Mouse (Mus musculus) spleen, adult 2 months (tissue): ENCODE results near the gene Rin3. TPM values are rescaled to one million over a fixed set of nuclear protein-coding genes. Genes with fewer than 3 reads are reported as not detected.

Experiments used
- DNase-seq, 2 experiments: peaks; one replicate each; pipeline versions ENCODE4 v3.0.0 to v3.0.0-alpha.2; 2012 to 2021; ENCODE audit warnings: low spot score in 2 of 2, low read depth in 1 of 2
- H3K27ac ChIP-seq: fragments of 200-500 bp; 2 replicates; pipeline ENCODE4 v1.5.1; 2012; ENCODE audit warnings: low read length, inconsistent platforms; ENCODE audit not compliant: insufficient read depth
- H3K27me3 ChIP-seq: fragments of 200-500 bp; 2 replicates; pipeline ENCODE4 v1.6.1; 2012; ENCODE audit warnings: mild to moderate bottlenecking, moderate library complexity, low read length, inconsistent platforms; ENCODE audit not compliant: control insufficient read depth, insufficient read depth
- H3K36me3 ChIP-seq: fragments of 200-500 bp; 2 replicates; pipeline ENCODE4 v1.6.1; 2012; ENCODE audit warnings: mild to moderate bottlenecking, low read length, inconsistent platforms; ENCODE audit not compliant: control insufficient read depth, insufficient read depth
- H3K4me1 ChIP-seq: fragments of 200-500 bp; 2 replicates; pipeline ENCODE4 v1.6.1; 2011; ENCODE audit warnings: inconsistent platforms; ENCODE audit not compliant: control insufficient read depth, insufficient read depth, insufficient read length
- H3K4me3 ChIP-seq: fragments of 200-500 bp; 2 replicates; pipeline ENCODE4 v1.5.1; 2011; ENCODE audit warnings: mild to moderate bottlenecking, inconsistent platforms; ENCODE audit not compliant: insufficient read depth, insufficient read length; ENCODE audit errors: extremely low read depth
- CTCF ChIP-seq: fragments of 200-500 bp; IDR thresholded peaks from 2 replicates; pipeline ENCODE4 v1.5.1; 2011; ENCODE audit warnings: mild to moderate bottlenecking, inconsistent platforms; ENCODE audit not compliant: insufficient read depth, insufficient read length, insufficient replicate concordance; ENCODE audit errors: extremely low read depth
- POLR2A ChIP-seq: fragments of 200-500 bp; IDR thresholded peaks from 2 replicates; pipeline ENCODE4 v1.6.1; 2011; ENCODE audit warnings: low read depth, low read length, inconsistent platforms
- WGBS: fragments of 180-500 bp; shearing (Covaris S2); methylation state at CpG from one replicate; pipeline ENCODE4 v1.1.7; 2018; 5-methylcytosine and 5-hydroxymethylcytosine counted together
- polyA plus RNA-seq: library from polyadenylated mRNA; depleted of rRNA; stranded (reverse); fragments of >200 nt; gene quantifications from 2 replicates; pipeline ENCODE4 v1.2.3, GENCODE M21; 2012

The Rin3 gene
- polyA plus RNA-seq, 1 experiment = 63.4 TPM

- peaks cover 45% of the 10 kb centered on the region for H3K4me1 ChIP-seq
- H3K27me3 ChIP-seq = no peaks in the 10 kb centered on the region
- no peaks in the 10 kb centered on the region for H3K36me3 ChIP-seq
- TF ChIP-seq CTCF = no peak
- no peak for TF ChIP-seq POLR2A
- H3K4me3 ChIP-seq = no peak overlapping the region
- 46% methylated on average over 7 of the region's 7 CpGs for WGBS
- H3K27ac ChIP-seq = 0 out of 2 replicates have a peak overlapping the region, but pooled peaks have one; percentile 6
- DNase-seq = no peak
These were observed 9.8 kb downstream of the Rin3 start for GRCm38 (mm10) chr12:102292501-102293215.

DNA sequence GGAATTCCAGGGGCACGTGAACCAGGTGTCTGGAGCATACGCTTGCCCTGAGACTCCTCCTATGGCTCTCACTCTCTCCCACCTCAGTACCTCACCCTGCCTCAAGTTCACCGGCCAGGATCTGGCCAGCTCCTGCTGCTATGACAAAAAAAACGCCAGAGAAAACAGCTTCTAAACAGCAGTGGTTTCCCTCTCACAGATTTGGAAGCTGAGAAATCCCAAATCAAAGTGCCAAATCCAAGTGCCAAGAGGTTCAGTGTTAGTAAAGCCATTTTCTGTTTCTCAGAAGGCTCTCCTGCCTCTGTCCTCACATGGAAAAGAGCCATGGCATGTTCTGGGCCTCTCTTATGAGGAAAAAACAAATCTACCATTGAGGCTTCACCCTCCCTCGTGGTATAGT, 11.8 kb downstream of the Rin3 start:
- H3K4me1 ChIP-seq = peaks cover 45% of the 10 kb centered on the region
- H3K36me3 ChIP-seq = no peaks in the 10 kb centered on the region
- 72% methylated on average over 5 of the region's 5 CpGs for WGBS
- no peak for DNase-seq
- H3K4me3 ChIP-seq = no peak overlapping the region
- H3K27me3 ChIP-seq = no peaks in the 10 kb centered on the region
- TF ChIP-seq POLR2A (no peak), CTCF (no peak)
- no peak overlapping the region for H3K27ac ChIP-seq

DNA sequence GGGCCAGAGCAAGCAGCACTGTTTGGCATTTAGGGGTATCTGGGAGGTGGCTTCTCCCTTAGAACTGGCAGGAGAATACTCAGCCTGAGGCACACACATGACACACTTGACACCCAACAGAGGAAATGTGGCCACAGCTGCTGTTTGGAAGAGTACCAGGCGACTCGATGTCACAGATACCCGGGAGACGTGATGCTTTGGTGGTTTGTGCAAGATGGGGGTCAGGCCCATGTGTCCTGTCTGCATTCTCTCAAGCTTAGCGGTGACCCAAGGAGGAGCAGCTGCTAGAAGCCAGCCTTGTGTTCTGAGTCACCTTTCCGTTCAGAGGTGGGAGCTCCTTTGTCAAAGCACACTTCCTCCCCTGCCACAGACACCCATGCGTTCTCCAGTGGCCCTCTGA, 12.4 kb downstream of the Rin3 start:
- TF ChIP-seq POLR2A (no peak), CTCF (no peak)
- WGBS = 16% methylated on average over 7 of the region's 7 CpGs
- Histone ChIP-seq H3K27me3 (no peaks in the 10 kb centered on the region), H3K4me3 (no peak overlapping the region), H3K27ac (peak overlapping the region; percentile 25), H3K4me1 (peaks cover 41% of the 10 kb centered on the region), H3K36me3 (no peaks in the 10 kb centered on the region)
- DNase-seq = no peak

GRCm38 (mm10) chr12:102295662-102296061, 12.8 kb downstream of the Rin3 start:
- H3K27ac ChIP-seq = no peak overlapping the region

DNA sequence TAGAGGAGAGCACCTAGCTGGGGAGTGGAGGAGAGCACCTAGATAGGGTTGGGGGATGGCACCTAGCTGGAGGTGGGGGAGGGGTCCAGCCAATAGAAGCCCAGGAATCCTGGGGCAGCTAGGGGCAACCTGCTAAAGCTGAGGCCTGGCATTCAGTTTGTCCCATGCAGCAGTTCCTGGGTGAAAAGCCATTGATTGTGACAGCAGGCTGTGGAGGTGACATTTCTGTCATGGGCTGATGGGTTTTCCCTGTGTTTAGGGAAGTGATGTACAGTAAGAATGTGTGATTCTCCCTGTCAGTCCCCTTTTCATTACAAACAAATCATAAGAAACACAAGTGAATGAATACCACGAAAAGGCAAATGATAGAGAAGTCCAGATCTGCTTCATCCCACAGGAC, 13.5 kb downstream of the Rin3 start:
- TF ChIP-seq CTCF (no peak), POLR2A (no peak)
- Histone ChIP-seq H3K4me1 (peaks cover 40% of the 10 kb centered on the region), H3K4me3 (no peak overlapping the region), H3K36me3 (no peaks in the 10 kb centered on the region), H3K27ac (no peak overlapping the region), H3K27me3 (no peaks in the 10 kb centered on the region)
- WGBS = 76% methylated on average over 1 of the region's 1 CpGs
- no peak for DNase-seq

More at GRCm38 (mm10) chr12:102295662-102296061, 12.8 kb downstream of the Rin3 start:
- WGBS = 78% methylated on average over 8 of the region's 8 CpGs
- Histone ChIP-seq H3K36me3 (no peaks in the 10 kb centered on the region), H3K4me3 (no peak overlapping the region), H3K4me1 (peaks cover 39% of the 10 kb centered on the region), H3K27me3 (no peaks in the 10 kb centered on the region)
- DNase-seq = no peak
- TF ChIP-seq CTCF (no peak), POLR2A (no peak)

DNA sequence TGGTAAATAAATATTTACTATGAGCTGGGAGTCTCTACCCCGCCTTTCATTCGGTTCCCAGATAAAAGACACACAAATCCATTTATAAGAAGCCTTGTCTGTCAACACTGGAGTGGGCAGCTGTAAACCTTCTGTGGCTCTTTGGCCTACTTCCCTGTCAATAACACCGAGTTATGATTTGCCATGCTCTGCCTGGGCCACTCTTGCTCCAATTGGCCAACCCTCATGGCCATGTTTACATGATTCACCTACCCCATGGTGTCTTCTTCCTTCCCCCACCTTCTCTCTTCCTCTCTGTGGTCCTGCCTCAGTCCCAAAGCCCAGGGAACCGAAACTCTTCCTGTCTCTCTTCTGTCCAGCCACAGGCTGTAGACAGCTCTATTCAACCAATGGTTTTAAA, 14.1 kb downstream of the Rin3 start:
- H3K36me3 ChIP-seq = no peaks in the 10 kb centered on the region
- TF ChIP-seq POLR2A = no peak
- no peak for TF ChIP-seq CTCF
- no peaks in the 10 kb centered on the region for H3K27me3 ChIP-seq
- H3K27ac ChIP-seq = no peak overlapping the region
- H3K4me3 ChIP-seq = no peak overlapping the region
- peaks cover 40% of the 10 kb centered on the region for H3K4me1 ChIP-seq
- DNase-seq = no peak
- 74% methylated on average over 4 of the region's 4 CpGs for WGBS

DNA sequence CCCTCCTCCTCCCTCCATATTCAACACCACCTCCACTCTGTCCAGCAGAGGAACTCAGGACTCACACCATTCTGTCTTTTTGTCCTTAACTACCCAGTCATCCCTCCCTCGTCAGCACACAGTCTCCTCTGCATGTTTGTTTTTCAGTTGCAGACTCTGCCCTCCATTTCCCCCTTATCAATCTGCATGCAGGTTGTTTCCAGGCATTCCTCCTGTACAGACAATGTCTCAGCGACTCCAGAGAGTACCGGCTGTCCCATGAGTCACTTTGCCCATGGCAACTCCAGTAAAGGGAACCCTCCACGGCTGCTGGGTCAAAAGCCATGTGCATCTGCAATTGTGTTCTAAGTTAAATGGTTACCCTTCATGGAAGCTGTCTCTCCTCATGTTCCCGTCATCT, 16.4 kb downstream of the Rin3 start:
- no peak overlapping the region for H3K27ac ChIP-seq
- no peak for DNase-seq
- no peaks in the 10 kb centered on the region for H3K27me3 ChIP-seq
- no peaks in the 10 kb centered on the region for H3K36me3 ChIP-seq
- no peak overlapping the region for H3K4me3 ChIP-seq
- TF ChIP-seq POLR2A = no peak
- no peak for TF ChIP-seq CTCF
- WGBS = 72% methylated on average over 5 of the region's 5 CpGs
- peaks cover 43% of the 10 kb centered on the region; the same call in 1 of the 2 replicates for H3K4me1 ChIP-seq
